Mouse (Mus musculus): ENCODE measurements around the gene Cbx5.
"Not testable (repeated sequence)": the region's sequence is repeated elsewhere in the genome, so short reads cannot be mapped to it uniquely, and the experiment has no call there.

Cbx5 gene

GRCm38 (mm10) chr15:103250195-103250740 lies 10.7 kb upstream of the Cbx5 start:
- peak; percentile 70 for DNase-seq (ENCODE audit: low spot score)

GRCm38 (mm10) chr15:103249511-103249910 lies 9.9 kb upstream of the Cbx5 start:
- DNase-seq (ENCODE audit: low spot score) = not testable (repeated sequence)

DNA sequence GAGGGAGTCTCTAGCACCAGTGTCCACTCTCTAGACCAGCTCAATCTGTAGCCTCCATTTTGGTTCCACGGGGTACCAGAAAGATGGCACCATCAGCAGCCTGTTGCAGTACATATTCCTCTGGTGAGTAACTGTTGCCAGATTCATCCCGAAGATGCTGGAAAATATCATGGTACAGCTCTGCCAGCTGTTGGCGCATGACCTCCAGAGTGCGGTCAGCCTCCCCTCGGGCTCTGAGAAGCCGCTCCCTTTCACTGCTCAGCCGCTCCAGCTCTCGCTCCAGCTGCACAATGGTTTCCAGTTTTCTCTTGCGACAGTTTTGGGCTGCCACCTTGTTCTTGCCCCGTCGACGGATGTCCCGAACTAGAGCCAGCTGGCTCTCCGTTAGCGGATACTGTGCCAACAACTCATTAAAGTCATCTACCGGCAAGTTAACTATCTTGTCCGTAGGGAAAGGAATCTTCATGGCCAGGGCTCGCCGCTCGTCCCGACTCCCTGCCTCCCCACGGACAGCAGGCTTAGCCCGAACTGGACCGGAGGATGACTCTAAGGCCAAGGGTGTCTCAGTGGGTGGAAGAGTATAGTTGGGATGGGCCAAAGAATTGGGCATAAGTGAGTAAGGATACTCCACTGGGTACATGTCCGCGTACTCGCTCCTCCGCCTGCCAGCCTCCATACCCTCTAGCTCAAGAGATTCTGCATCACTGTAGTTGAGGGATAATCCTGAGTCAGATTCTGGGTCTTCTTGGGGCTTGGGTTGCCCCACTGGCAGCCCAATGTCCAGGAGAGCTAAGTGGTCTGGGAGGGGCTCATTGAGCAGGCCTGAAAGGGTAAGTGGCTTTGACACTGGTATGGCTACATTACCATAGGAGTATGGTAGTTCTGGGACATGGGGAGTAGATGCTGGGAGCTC lies 9.0 kb upstream of the Cbx5 start:
- no peak for DNase-seq (ENCODE audit: low spot score)

DNA sequence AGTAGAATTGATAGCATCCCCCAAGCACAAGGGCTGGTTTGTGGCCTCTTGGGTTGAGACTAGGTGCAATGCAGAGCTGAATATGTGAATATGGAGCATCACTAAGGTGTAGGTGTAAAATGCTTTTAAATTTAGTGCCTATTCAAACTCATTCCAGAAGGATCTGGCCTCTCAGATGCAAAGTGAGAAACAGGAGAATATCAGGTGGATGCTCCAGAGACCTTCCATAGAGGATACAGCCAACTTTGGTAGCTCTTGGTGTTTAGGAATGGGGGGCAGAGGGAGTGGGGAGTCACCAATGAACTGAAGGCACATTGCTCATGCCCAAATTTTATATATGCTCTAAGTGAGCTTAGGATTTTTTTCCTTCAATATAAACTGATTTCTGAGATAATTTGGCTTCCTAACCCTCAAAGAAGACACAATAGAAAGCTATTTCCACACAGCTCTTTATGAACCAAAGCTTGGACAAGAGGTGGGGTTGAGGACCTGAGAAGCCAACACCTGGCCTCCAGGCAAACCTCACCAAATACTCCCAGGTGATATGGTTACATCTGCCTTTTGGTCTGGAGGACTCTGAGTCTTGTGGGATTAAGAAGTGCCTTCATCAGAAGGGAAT lies 8.3 kb upstream of the Cbx5 start:
- DNase-seq (ENCODE audit: low spot score) = no peak

GRCm38 (mm10) chr15:103247078-103247781 lies 7.6 kb upstream of the Cbx5 start:
- no peak for DNase-seq (ENCODE audit: low spot score)

GRCm38 (mm10) chr15:103245616-103246015 lies 6.0 kb upstream of the Cbx5 start:
- DNase-seq (ENCODE audit: low spot score) = no peak

DNA sequence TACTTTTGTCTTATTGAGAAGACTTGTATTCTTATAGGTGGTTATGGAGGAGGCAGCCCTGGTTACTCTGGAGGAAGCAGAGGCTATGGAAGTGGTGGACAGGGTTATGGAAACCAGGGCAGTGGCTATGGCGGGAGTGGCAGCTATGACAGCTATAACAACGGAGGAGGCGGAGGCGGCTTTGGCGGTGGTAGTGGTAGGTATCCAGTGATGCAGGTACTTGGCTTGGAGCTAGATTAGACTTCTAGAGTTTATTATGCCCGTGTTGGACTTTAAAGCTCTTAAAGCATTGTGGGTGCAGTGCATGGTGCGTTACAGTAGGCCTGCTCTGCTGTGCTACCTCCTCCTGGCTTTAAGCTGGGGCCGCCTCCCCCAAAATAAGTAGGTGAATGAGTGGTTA lies 3.3 kb upstream of the Cbx5 start:
- DNase-seq (ENCODE audit: low spot score) = no peak

GRCm38 (mm10) chr15:103241071-103242018 lies 1.7 kb upstream of the Cbx5 start:
- not testable (repeated sequence) for DNase-seq (ENCODE audit: low spot score)

- peak; percentile 71 for DNase-seq (ENCODE audit: low spot score)
These were observed 778 bp upstream of the Cbx5 start, which contains the start of gene Hnrnpa1 for GRCm38 (mm10) chr15:103240160-103241028. TSS of gene Hnrnpa1 (plus strand) at chr15:103240432.

- DNase-seq (ENCODE audit: low spot score) = peak; percentile 83
These were observed 409 bp downstream of the Cbx5 start for GRCm38 (mm10) chr15:103239130-103239684.

DNA sequence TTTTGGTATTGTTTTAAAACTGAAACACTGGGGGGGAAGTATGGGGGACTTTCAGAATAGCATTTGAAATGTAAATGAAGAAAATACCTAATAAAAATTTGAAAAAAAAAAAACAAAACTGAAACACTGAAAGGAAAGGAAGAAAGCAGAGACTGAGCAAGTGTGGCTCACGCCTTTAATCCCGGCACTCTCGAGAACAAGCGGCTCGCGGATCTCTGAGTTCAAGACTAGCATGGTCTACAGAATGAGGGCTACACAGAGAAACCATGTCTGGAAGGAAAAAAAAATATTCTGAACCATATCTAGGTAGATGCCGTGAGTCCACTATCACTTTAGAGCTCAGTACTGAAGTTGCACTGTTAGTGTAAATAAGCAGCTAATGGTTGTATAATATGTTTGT lies 2.3 kb downstream of the Cbx5 start:
- no peak for DNase-seq (ENCODE audit: low spot score)

- no peak for DNase-seq (ENCODE audit: low spot score)
These were observed 6.5 kb downstream of the Cbx5 start for GRCm38 (mm10) chr15:103233119-103233518.

DNA sequence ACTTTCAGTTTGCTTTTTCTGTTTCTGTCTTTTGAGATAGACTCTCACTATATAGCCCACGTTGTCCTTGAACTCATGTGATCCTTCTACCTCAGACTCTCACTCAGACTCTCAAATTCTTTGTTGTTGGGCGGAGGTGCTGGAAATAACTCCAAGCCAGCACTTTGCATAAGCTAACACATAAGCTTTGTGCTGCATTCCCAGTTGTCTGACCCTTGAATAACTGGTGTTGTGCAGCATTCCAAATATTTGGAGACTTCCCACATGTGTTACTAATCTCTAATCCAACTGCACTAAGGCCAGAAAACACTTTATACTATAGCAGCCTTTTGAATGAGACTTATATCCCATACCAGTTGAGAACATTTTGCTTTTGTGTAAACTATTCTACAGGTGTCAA lies 10.7 kb downstream of the Cbx5 start:
- no peak for DNase-seq (ENCODE audit: low spot score)

DNA sequence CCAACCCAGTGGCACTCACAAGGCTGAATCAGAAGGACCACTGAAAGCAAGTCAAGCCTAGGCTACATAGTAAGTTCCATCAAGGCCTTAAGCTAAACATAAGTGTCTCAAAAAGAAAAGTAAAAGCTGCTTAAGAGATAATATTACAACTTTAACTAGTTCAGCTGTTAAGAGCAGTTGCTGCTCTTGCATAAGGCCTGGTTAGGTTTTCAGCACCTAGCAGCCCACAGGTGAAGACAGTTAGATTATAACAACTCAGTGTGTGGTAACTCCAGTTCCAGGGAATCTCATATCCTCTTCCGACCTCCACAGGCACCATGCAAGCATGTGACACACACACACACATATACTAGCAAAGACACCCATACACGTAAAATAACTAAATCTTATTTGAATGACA lies 12.0 kb downstream of the Cbx5 start:
- DNase-seq (ENCODE audit: low spot score) = no peak

DNA sequence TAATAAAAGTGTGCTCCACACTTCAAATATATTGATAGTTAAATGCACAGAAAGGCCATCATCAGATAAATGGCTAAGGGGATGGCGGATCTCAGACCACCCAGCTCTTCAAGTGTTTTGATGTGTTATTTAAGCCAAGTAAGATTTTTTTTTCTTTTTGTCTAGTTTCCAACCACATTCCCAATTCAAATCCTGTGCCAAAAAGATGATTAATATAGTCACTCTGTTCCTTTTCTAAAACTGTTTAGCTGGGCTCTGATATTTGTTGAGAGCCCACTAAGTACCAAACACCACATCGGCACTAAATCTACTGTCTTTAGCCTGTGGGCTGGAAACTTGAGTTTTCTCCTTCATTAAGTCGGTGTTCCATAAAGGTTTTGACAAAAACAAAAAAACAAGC lies 12.6 kb downstream of the Cbx5 start:
- DNase-seq (ENCODE audit: low spot score) = no peak

- no peak for DNase-seq (ENCODE audit: low spot score)
These were observed 15.5 kb downstream of the Cbx5 start for GRCm38 (mm10) chr15:103224161-103224560.

- DNase-seq (ENCODE audit: low spot score) = no peak
These were observed 18.2 kb downstream of the Cbx5 start for GRCm38 (mm10) chr15:103221386-103221785.

DNA sequence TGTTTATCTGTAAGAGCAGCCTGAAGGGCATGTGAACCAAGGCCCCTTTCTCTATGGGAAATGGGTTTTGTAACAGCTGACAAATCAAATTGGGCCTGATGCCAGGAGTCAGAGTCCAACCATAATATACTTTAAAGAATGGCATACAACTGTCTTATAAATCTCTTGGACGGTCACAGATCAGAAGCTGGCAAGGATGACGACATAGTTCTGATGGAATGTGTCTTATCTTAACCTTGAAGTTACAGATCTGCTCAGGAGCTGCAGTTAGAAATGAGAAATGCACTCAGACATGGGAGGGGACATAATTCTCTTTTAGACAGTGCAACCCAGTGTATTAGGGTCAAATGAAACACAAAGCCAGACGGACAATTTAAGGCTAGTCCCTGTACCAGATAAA lies 18.8 kb downstream of the Cbx5 start:
- DNase-seq (ENCODE audit: low spot score) = no peak

GRCm38 (mm10) chr15:103216052-103216451 lies 23.6 kb downstream of the Cbx5 start:
- DNase-seq (ENCODE audit: low spot score) = no peak
